Mouse (Mus musculus): ENCODE measurements around the gene Kalrn. TPM values are rescaled to one million over a fixed set of nuclear protein-coding genes. Genes with fewer than 3 reads are reported as not detected.

Kalrn gene
- polyA plus RNA-seq, 1 experiment from 2014 or later = 14.0 TPM

DNA sequence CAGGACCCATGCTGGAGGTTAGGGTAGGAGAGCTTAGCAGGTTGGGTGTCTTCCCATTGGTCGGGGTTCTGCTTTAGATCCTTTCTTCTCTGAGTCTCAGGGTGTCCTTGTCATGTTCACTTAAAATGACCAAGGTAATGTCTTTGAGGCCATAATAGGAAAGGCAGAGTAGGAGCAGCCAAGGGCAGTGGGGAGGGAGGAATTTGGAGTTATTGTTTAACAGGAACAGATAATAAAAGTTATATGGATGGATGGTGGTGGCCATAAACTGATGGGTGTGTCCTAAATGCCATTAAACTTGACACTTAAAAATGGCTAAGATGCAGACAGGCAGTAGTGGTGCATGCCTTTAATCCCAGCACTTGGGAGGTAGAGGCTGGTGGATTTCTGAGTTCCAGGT, 584.2 kb downstream of the Kalrn start:
- no peaks in the 10 kb centered on the region for H3K36me3 ChIP-seq
- no peak overlapping the region for H3K9ac ChIP-seq
- no peaks in the 10 kb centered on the region for H3K4me1 ChIP-seq
- H3K27me3 ChIP-seq = no peaks in the 10 kb centered on the region
- no peaks in the 10 kb centered on the region for H3K9me3 ChIP-seq
- 92% methylated on average over 1 of the region's 1 CpGs for WGBS
- H3K27ac ChIP-seq = no peak overlapping the region
- H3K4me2 ChIP-seq (replicated peaks) = no peak overlapping the region
- ATAC-seq (ENCODE audit: low FRiP score, low read depth) = no peak
- no peak overlapping the region for H3K4me3 ChIP-seq

DNA sequence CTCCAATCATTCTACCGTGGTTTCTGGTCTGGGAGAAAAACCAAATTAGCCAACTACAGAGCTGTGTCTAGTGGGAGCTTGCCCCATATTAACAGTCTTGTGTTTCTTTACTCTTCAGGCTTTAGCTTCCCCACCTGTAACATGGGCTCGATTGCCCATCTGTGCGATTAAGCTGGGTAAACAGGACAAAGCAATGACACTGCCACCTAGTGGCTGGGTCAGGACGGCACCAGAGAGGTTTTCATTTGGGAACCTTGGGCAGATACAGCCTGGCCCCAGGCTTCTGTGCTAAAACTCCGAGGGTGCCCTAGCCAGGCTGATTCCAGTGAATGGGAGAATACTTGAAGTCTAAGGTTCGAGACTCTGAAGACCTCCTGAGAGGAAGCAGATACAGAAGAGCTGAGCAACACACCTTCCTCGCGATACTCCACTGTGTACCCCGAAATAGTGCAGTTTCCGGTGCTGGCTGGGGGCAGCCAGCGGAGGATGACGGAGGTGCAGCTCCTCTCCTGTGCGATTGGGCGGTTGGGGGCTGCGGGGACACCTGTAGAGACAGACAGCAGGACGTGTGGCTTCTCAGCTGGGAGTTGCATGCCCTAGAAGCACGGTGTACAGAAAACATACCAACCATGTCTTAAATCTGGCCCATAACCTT, 584.8 kb downstream of the Kalrn start:
- Histone ChIP-seq H3K9me3 (no peaks in the 10 kb centered on the region), H3K27me3 (no peaks in the 10 kb centered on the region), H3K4me3 (no peak overlapping the region), H3K27ac (no peak overlapping the region), H3K9ac (no peak overlapping the region), H3K4me1 (no peaks in the 10 kb centered on the region), H3K4me2 (replicated peaks) (no peak overlapping the region), H3K36me3 (no peaks in the 10 kb centered on the region)
- 64% methylated on average over 17 of the region's 17 CpGs for WGBS
- ATAC-seq (ENCODE audit: low FRiP score, low read depth) = no peak

DNA sequence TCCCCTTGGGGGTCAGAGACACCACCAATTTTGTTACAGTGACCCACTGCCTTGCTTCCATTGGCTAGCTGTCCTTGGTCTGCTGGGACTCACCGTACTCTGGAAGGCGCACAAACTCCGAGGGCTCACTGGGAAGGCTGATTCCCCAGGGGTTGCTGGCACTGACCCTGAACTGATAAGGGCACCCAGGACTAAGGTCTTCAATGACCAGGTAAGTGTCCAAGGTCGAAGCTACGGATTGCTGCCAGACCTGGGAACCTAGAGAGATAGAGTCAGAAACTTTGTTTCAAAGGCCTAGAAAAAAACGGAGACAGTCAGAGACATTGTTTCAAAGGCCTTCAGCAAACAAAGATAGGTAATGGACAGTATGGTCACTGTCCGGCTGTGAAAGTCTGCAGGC, 586.3 kb downstream of the Kalrn start:
- 91% methylated on average over 7 of the region's 7 CpGs for WGBS
- no peak overlapping the region for H3K27ac ChIP-seq
- no peaks in the 10 kb centered on the region for H3K9me3 ChIP-seq
- ATAC-seq (ENCODE audit: low FRiP score, low read depth) = no peak
- no peaks in the 10 kb centered on the region for H3K36me3 ChIP-seq
- no peaks in the 10 kb centered on the region for H3K27me3 ChIP-seq
- no peak overlapping the region for H3K4me3 ChIP-seq
- no peaks in the 10 kb centered on the region for H3K4me1 ChIP-seq
- no peak overlapping the region for H3K4me2 ChIP-seq (replicated peaks)
- no peak overlapping the region for H3K9ac ChIP-seq

DNA sequence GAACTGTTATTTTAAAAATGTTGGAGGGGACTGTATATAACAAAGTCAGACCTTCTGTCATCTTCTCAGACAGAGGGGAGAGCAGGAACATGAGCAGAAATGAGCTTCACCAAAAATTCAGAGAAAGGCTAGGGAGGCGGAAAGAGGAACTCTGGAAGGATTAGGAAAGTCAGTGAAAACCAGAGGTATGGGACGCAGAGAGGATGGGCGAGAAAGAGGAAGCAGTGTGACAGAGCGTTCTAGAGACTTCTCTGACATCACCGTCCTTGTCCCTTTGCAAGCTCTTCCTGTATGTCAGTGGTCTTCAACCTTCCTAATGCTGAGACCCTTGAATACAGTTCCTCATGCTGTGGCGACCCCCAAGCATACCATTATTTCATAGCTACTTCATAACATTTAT, 588.0 kb downstream of the Kalrn start:
- Histone ChIP-seq H3K4me1 (no peaks in the 10 kb centered on the region), H3K27ac (no peak overlapping the region), H3K9me3 (no peaks in the 10 kb centered on the region), H3K27me3 (no peaks in the 10 kb centered on the region), H3K4me2 (replicated peaks) (no peak overlapping the region), H3K36me3 (no peaks in the 10 kb centered on the region), H3K9ac (no peak overlapping the region), H3K4me3 (no peak overlapping the region)
- no peak for ATAC-seq (ENCODE audit: low FRiP score, low read depth)
- WGBS = 88% methylated on average over 6 of the region's 6 CpGs

DNA sequence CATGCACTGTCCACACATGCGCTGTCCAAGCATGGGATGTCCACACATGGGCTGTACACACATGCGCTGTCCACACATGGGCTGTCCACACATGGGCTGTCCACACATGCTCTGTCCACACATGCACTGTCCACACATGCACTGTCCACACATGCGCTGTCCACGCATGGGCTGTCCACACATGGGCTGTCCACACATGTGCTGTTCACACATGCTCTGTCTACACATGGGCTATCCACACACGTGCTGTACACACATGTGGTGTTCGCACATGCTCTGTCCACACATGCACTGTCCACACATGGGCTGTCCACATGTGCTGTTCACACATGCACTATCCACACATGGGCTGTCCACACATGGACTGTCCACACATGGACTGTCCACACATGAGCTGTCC, 589.6 kb downstream of the Kalrn start:
- Histone ChIP-seq H3K36me3 (no peaks in the 10 kb centered on the region), H3K27ac (no peak overlapping the region), H3K4me2 (replicated peaks) (no peak overlapping the region), H3K4me1 (no peaks in the 10 kb centered on the region), H3K9me3 (no peaks in the 10 kb centered on the region), H3K4me3 (no peak overlapping the region), H3K9ac (no peak overlapping the region), H3K27me3 (no peaks in the 10 kb centered on the region)
- 97% methylated on average over 6 of the region's 6 CpGs for WGBS
- ATAC-seq (ENCODE audit: low FRiP score, low read depth) = no peak

DNA sequence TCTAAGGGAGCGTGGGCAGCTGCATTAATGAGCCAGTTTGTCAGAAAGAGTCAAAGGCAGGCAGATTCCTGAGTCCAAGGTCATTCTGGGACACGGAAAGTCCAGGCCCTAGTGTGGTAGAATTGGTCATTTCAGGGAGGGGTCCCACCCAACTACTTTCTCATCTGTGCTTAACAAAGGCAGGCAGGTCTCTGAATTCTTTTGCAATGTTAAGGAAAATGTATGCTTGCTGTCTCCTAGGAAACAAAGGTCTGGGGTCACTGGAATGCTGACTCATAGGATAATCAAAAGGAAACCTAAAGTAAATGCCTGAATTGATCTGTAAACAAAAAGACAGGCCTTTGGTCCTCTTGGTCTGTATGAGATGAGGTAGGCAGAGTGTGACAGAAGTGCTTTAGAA, 593.5 kb downstream of the Kalrn start:
- Histone ChIP-seq H3K9me3 (no peaks in the 10 kb centered on the region), H3K9ac (no peak overlapping the region), H3K4me2 (replicated peaks) (no peak overlapping the region), H3K4me3 (no peak overlapping the region), H3K27ac (no peak overlapping the region), H3K4me1 (no peaks in the 10 kb centered on the region), H3K36me3 (no peaks in the 10 kb centered on the region), H3K27me3 (no peaks in the 10 kb centered on the region)
- 84% methylated on average over 2 of the region's 2 CpGs for WGBS
- no peak for ATAC-seq (ENCODE audit: low FRiP score, low read depth)

DNA sequence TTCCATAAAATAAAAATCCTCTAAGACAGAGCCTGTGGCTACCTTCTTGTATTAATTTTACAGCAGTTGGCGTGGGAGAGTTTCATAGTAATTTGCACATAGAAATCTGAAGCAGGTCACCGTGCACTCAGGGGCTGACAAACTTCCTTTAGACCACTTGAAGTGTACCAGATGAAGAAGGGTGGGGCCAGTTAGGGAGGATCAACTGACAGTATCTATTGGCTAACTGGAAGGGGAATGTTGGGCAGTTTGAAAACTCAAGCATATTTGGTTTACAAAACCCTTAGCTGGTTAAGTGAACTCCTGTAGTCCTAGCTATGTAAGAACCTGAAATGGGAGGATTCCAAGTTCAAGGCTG, 606.1 kb downstream of the Kalrn start:
- WGBS = 58% methylated on average over 2 of the region's 2 CpGs

DNA sequence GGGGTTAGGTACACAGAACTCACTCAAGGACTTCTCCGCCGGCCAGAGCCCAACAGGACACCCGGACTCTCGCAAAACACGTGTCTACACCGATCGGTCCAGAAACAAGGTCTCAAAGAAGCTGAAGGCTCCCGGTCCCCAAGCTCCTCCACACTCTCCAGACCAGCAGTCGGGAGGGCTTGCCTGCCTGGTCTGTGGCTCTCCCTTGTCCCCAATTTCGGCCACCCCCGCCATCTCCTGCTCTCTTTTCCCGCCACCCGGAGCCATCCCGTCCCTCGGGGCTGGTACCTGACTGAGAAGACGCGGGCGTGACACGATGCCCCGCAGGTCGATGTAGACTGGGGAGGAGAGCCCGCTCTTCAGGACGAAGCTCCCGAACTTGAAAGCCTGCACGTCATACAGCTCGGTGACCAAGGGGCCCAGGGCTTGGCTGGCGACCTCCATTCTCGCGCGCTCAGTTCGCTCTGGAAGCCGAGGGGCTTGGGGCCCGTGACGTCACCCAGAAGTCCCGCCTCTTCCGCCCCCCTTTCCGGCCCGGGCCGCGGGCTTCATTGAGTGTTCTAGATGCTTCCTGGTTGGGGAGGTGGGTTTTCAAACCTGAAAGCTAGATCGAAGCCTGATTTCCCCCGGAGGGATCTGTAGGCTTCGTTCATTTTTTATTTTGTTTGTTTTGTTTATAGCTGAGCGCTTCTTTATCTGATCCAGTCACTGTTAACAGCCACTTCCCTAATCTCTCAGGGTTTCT, 606.6 kb downstream of the Kalrn start, which contains the start of gene Umps:
Gene Umps (minus strand): TSS at position 501 of the 745 bp plus-strand sequence.
- Histone ChIP-seq H3K4me2 (replicated peaks) (peak within 1 kb of the TSS; percentile 79), H3K4me1 (peaks cover 12% of the 10 kb centered on the region), H3K9me3 (no peaks in the 10 kb centered on the region), H3K27ac (peak within 1 kb of the TSS; percentile 44; the same call in 1 of the 2 replicates), H3K36me3 (peaks cover 18% of the 10 kb centered on the region), H3K4me3 (peak within 1 kb of the TSS; percentile 84), H3K9ac (peak within 1 kb of the TSS; percentile 87), H3K27me3 (no peaks in the 10 kb centered on the region)
- 1% methylated on average over 44 of the region's 44 CpGs for WGBS
- peak; percentile 91 for ATAC-seq (ENCODE audit: low FRiP score, low read depth)

More for the DNA sequence above, 606.1 kb downstream of the Kalrn start:
- Histone ChIP-seq H3K36me3 (peaks cover 13% of the 10 kb centered on the region), H3K27me3 (no peaks in the 10 kb centered on the region), H3K27ac (no peak overlapping the region), H3K9me3 (no peaks in the 10 kb centered on the region), H3K4me1 (peaks cover 12% of the 10 kb centered on the region), H3K4me2 (replicated peaks) (peak overlapping the region; percentile 79), H3K4me3 (peak overlapping the region; percentile 84), H3K9ac (peak overlapping the region; percentile 87)
- peak; percentile 37; the same call in 1 of the 2 replicates for ATAC-seq (ENCODE audit: low FRiP score, low read depth)

DNA sequence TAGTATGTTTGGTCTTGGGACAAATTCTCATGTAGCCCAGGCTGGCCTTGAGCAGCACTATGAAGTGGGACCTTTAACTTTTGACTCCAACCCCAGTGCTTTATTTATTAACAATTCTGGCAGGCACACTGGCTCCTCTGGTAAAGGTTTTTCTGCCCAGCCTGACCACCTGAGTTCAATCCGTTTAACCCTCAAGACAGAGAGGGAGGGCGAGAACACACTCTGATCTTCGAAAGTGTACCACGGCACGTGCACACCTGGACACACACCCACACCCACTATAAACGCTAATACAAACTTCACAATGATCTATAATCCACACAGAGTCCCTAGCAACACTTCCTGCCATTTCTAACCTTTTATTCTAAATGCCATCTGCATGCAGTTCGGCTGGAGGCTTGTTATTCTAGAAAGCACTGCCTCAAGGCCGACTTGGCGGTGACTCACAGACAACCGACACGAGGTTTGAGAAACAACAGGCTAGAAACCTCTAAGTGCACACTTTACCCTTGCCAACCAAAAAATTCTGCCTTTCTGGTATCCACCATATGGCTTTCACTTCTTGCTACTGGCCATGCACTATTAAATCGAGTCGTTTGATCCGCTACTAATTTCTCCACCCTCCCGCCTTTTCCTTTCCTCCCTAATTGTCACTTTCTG, 607.3 kb downstream of the Kalrn start:
- Histone ChIP-seq H3K9ac (peak overlapping the region; percentile 87), H3K36me3 (peaks cover 25% of the 10 kb centered on the region), H3K4me2 (replicated peaks) (peak overlapping the region; percentile 79), H3K27ac (0 out of 2 replicates have a peak overlapping the region, but pooled peaks have one; percentile 44), H3K4me1 (peaks cover 12% of the 10 kb centered on the region), H3K27me3 (no peaks in the 10 kb centered on the region), H3K9me3 (no peaks in the 10 kb centered on the region), H3K4me3 (peak overlapping the region; percentile 84)
- ATAC-seq (ENCODE audit: low FRiP score, low read depth) = no peak
- 7% methylated on average over 15 of the region's 15 CpGs for WGBS

DNA sequence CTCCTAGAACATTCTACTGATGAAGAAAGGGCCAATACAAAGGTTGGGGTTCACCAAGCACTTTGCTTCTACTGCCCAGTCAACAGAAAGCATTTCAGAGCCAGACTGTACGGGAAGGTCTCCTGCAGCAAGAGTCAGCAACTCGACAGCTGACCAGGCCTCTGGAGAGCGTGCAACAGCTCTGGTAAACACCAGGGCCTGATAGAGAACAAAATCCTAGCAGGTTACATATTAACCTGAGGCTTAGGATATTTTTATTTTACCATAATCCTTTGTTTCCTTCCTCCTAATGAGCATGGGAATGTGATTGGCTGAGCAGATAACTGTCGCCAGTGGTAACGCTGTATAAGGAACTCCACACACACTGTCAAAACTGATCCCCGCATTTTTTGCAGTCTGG, 609.8 kb downstream of the Kalrn start:
- Histone ChIP-seq H3K27me3 (no peaks in the 10 kb centered on the region), H3K4me2 (replicated peaks) (no peak overlapping the region), H3K4me3 (no peak overlapping the region), H3K27ac (no peak overlapping the region), H3K4me1 (peaks cover 12% of the 10 kb centered on the region), H3K9me3 (no peaks in the 10 kb centered on the region), H3K36me3 (peaks cover 50% of the 10 kb centered on the region), H3K9ac (no peak overlapping the region)
- no peak for ATAC-seq (ENCODE audit: low FRiP score, low read depth)
- 90% methylated on average over 6 of the region's 6 CpGs for WGBS

DNA sequence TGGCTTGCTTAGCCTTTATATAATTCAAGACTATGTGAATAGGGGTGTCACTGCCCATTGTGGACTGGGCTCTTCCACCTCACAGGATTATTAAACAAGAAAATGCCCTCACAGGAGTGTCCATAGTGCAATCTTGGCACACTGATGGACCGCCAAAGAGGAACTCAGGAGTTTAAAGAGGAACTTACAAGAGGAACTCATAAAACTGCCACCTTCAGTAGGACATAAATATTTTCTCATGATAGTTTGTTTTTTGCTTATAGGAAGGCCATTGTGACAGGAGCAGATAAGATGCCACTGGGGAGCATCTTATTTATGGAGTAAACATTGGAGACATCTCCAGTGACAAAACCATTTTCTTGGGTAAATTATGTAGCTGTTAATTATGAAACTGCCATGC, 618.5 kb downstream of the Kalrn start:
- ATAC-seq (ENCODE audit: low FRiP score, low read depth) = no peak
- H3K36me3 ChIP-seq = peaks cover 78% of the 10 kb centered on the region
- H3K9ac ChIP-seq = no peak overlapping the region
- H3K4me1 ChIP-seq = no peaks in the 10 kb centered on the region
- no peak overlapping the region for H3K4me2 ChIP-seq (replicated peaks)
- H3K9me3 ChIP-seq = no peaks in the 10 kb centered on the region
- no peak overlapping the region for H3K4me3 ChIP-seq
- 94% methylated on average over 1 of the region's 1 CpGs for WGBS
- no peaks in the 10 kb centered on the region for H3K27me3 ChIP-seq
- no peak overlapping the region for H3K27ac ChIP-seq

DNA sequence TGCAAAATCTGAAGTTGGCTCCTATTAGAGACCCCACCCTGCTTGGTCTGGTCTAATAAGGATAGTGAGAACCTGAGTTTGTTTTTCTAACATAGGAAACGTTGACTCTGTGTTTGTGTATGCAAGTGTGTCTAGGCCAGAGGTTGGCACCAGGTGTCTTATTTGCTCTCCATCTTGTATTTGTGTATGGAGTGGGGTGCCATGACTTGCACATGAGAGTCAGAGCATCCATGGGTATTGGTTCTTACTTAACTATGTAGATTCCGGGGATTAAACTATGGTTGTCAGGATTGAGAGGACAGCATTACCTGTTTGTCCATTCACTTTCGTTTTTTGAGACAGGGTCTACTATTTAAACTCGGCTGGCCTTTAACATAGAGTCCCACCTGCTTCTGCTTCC, 620.3 kb downstream of the Kalrn start:
- Histone ChIP-seq H3K4me2 (replicated peaks) (no peak overlapping the region), H3K27me3 (no peaks in the 10 kb centered on the region), H3K9me3 (no peaks in the 10 kb centered on the region), H3K9ac (no peak overlapping the region), H3K27ac (no peak overlapping the region), H3K36me3 (peaks cover 78% of the 10 kb centered on the region), H3K4me1 (no peaks in the 10 kb centered on the region), H3K4me3 (no peak overlapping the region)
- no peak for ATAC-seq (ENCODE audit: low FRiP score, low read depth)
- WGBS = 83% methylated on average over 4 of the region's 4 CpGs
